Mouse (Mus musculus): ENCODE results near the gene Sod1.

Sod1 gene

GRCm38 (mm10) chr16:90220026-90220891, at the start of gene Sod1:
Gene Sod1, plus strand, starts transcription at chr16:90220754.
- DNase-seq: peak; percentile 97

DNA sequence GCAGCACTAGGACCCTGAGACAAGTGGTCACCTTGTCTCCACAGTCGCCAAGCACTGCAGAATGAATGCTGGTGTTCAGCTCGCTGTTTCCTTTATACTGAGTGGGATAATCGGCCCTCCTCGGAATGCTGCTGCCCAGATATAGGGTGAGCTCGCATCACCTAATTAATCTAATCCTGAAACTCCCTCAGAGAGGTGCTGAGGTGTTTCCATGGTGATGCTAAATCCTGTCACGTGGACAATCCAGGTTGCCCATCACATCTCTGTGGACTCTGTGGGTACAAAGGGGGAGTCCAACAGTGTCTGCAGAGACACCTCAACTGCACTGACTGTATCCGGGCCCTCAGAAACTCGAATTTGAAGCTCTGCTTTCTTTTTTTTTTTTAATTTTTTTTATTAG, 49.1 kb upstream of the Sod1 start:
- DNase-seq: peak; percentile 34

DNA sequence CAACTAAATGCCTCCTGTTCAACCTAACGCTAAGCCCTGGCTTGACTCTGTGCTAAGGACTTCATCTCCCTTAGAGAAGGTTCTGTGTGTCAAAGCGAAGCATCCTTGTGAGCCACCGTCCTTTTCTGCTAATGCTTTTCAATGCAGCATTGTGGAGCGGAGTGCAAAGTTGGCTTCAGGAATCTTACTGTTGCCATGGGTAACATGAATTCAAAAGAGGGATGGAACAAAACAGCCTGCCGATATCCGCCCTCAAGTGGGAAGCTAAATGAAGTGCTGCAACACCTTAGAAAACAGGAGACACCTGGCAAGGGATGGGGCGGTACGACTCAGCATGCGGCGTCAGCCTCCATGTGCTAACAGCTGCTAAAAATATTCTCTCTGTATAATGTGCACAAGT, 44.1 kb upstream of the Sod1 start:
- no peak for DNase-seq

- no peak for DNase-seq
These were observed 43.1 kb upstream of the Sod1 start for GRCm38 (mm10) chr16:90177425-90177824.

DNA sequence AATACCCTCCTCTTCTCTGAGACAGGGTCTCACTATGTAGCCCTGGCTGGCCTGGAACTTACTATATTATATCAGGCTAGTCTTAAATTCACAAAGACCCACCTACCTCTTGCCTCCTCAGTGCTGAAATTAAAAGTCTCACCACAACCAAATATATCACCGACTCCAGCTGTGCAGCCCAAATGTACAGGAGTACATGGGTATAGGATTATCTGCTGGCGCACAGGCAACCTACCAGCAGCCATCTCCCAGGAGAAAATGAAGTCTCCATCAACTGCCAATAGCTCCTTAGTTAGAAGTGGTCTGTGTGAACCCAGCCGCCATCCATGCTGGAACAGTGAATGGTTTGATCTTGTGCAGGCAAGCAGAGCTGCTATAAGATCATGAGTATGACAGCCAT, 42.1 kb upstream of the Sod1 start:
- no peak for DNase-seq

- DNase-seq: no peak
These were observed 40.7 kb upstream of the Sod1 start for GRCm38 (mm10) chr16:90179892-90180291.

DNA sequence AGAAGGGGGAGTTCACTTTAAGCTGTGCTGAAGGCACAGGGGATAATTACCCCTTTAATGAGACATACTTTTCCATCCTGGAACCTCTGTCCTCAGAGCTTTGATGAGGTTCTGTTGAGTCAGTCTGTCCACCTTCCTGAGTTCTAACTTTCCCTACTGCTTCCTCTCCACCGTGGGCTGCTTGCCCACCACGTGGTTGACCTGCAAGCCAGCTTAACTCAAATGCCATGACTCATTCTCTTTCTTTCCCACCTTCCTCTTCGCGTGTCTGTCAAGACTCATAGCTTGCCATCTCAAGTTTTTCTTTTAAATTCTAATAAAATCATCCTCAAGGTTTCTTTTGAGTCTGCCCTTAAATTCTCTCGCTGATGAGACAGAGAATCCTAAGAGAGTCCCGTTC, 39.6 kb upstream of the Sod1 start:
- DNase-seq: no peak

- DNase-seq: no peak
These were observed 38.9 kb upstream of the Sod1 start for GRCm38 (mm10) chr16:90181673-90182072.

DNA sequence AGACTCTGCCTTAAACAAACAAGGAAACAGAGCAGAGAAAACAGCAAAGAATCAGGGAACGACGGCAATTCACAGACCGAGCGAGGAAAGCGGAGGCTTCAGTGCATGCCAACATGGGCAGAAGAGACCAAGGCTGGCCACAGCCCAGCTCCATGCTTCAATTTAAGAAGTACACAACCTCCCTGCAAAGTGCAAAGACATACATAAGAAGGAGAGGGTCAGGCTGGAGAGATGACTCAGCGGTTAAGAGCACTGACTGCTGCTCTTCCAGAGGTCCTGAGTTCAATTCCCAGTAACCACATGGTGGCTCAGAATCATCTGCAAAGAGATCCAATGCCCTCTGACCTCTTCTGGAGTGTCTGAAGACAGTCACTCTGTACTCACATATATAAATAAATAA, 36.4 kb upstream of the Sod1 start:
- no peak for DNase-seq

GRCm38 (mm10) chr16:90185928-90186588, 34.5 kb upstream of the Sod1 start:
- DNase-seq: peak; percentile 84

GRCm38 (mm10) chr16:90187453-90187852, 33.1 kb upstream of the Sod1 start:
- peak; percentile 56 for DNase-seq

DNA sequence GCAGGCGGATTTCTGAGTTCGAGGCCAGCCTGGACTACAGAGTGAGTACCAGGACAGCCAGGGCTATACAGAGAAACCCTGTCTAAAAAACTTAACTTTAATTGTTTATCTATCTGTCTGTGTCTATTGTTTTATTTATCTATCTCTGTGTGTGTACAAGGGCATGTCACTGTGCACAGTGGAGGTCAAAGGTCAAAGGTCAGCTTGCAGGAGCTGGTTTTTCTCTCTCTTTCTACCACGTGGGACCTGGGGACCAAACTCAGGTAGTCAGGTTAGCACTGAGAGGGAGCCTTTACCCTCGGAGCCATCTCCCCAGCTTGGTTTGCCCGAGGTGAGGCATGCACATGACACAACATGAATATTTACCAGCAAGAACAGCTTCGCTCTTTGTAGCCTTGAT, 29.3 kb upstream of the Sod1 start:
- DNase-seq: no peak

DNA sequence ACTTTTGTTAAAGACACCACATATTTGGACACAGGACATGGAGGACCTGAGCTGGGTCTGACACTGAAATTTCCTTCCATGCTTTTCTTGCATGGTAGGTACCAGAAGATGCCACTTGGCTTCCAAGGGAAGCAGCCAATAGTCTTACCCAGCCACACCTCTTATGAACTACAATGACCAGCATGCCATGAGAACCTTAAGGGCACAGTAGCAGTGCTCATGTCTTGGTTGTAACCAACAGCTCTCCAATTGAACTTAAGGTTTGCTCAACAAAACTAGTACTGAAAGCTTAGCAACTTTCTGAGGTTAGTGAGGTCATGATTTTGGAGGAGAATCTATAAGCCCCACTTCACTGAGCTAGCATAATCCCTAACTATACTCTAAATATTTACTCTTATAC, 26.8 kb upstream of the Sod1 start:
- no peak for DNase-seq

- DNase-seq: no peak
These were observed 23.8 kb upstream of the Sod1 start for GRCm38 (mm10) chr16:90196688-90197240.

DNA sequence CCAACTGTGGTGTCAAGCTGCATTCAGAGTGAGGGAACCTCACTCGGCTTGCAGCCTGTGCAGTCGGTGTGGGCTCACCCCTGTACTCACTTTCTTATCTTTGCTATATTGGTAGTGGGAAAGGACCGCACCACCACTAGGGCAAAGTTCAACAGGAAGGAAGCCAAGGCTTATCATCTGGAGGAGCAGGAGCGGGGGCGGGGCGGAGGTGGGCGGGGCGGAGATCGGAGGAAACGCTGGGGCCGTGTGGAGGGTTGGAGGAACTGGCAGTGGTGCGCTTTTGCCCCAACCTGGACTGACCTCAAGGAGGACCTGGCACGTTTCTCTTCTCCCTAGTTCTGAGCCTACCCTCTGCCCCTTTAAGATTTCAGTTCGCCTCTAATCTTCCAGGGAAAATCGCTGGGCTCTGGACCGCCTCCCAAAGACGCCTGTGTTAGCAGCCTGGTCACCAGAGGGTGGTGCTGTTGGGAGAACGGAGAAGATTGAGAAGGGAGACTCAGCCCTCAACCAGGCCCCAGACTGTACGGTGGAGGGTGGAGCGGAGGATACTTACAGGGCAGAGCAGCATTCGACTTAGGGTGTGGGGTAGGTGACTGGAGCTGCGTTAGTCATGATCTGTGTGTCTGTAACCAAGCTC, 23.1 kb upstream of the Sod1 start:
- peak; percentile 88 for DNase-seq

- DNase-seq: no peak
These were observed 21.9 kb upstream of the Sod1 start for GRCm38 (mm10) chr16:90198626-90199025.

DNA sequence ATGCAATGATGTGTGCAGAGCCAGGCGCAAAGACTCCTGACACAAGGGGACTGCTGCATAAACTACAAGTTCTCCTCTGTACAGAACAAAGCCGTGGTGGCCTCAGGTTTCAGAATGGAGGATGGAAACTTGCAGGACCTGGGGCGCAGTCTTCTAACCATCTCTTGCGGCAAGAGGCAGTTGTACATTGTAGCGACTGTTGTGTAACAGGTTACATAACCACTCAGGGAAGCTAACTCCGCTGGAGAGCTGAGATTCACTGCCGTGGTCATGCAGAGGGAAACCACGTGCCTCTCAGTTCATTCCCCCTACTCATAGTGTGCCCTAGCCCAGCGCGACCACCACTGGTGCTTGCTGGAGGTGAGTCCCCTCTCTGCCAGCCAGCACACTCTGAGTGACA, 21.4 kb upstream of the Sod1 start:
- no peak for DNase-seq

GRCm38 (mm10) chr16:90202140-90202539, 18.4 kb upstream of the Sod1 start:
- DNase-seq: no peak

GRCm38 (mm10) chr16:90203226-90203962, 17.2 kb upstream of the Sod1 start:
- no peak for DNase-seq

GRCm38 (mm10) chr16:90204868-90205267, 15.7 kb upstream of the Sod1 start:
- no peak for DNase-seq

- DNase-seq: no peak
These were observed 11.6 kb upstream of the Sod1 start for GRCm38 (mm10) chr16:90208996-90209395.

DNA sequence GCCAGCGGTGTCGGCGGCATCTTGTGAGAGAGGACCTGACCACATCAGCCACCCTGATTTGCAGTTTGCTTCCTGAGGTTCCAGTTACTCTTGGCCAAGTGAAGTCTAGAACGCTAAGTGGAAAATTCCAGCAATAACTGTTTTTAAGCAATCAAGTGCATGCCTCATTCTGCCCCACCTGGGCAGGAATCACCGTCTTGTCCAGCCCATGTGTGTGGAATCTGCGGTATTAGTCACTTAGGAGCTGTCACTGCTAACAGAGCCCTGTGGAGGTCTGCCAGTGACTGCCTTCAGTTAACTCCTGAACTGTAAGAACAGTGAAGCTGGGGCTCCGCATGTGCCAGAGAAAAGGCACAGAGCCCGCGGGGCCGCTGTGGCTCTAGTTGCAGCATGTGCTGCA, 9.8 kb upstream of the Sod1 start:
- no peak for DNase-seq

DNA sequence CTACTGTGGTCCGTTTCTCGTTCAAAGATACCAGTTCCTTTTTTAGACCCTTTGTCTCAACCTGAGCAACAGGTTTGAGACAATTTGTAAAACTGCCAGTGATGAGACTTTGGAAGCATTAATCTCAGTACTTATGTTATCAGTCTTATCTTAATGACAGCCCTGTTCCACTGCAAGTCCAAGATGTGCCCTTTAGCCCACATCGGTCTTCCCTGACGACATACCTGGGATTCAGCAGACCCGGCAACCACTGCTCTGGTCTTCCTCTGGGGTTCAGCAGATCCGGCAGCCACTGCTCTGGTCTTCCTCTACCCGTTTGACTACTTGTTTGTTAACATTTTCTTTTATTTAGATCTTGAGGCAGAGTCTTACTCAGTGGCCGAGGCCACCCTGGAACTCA, 8.8 kb upstream of the Sod1 start:
- DNase-seq: no peak

Data from retina, postnatal 1 day (tissue).